Mouse (Mus musculus) heart, adult 2 months (tissue): ENCODE results near the gene Tmem247.

Experiments used
- CTCF ChIP-seq: fragments of 200-600 bp; IDR thresholded peaks from 2 replicates; pipeline ENCODE4 v1.8.1; 2022; ENCODE audit warnings: antibody characterized with exemption, mild to moderate bottlenecking, moderate library complexity
- EP300 ChIP-seq: fragments of 200-500 bp; IDR thresholded peaks from 2 replicates; pipeline ENCODE4 v1.6.1; 2011; ENCODE audit warnings: low read depth, low read length, control low read depth; ENCODE audit not compliant: insufficient read depth
- POLR2A ChIP-seq: fragments of 200-500 bp; IDR thresholded peaks from 2 replicates; pipeline ENCODE4 v1.6.1; 2011; ENCODE audit warnings: mild to moderate bottlenecking, low read depth, low read length, control low read depth; ENCODE audit not compliant: insufficient read depth

DNA sequence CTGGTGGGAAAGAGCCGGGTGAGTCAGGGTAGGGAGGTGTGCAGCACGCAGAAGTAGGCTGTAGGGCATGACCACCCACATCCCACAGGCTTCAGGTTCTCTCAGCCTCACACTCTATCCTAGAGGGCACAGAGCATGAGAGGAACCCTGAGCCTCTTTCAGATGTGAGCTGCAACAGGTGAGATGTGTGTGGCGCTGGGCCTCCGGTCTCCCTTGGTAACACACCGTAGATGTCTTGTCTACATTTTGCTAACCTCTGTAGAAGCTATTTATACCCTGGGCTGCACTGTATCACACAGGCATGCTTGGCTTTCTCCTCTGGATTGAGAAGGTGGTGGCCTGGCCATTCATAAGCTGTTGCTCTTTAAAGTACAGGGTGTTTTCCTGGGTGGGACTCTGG lies 51.4 kb downstream of the Tmem247 start:
- TF ChIP-seq CTCF: no peak
- TF ChIP-seq EP300: no peak
- no peak for TF ChIP-seq POLR2A
